ENCODE assay signal across 7 mouse cellular contexts in genomic region chr14:119857338-119858291, GRCm38 (mm10).
DNase-seq lines count a peak whose midpoint lies in the region; ATAC-seq and TF ChIP-seq lines count a peak whose summit lies in the region.

No protein-coding gene starts in this region.

- no peak overlapping the region for H3K4me3 ChIP-seq in liver, embryonic 12.5 days
- no peak overlapping the region for H3K4me3 ChIP-seq in liver, postnatal 0 days (ENCODE audit: low read depth, low read length)
- H3K4me3 ChIP-seq in hindbrain, embryonic 13.5 days, result peak overlapping the region; percentile 15; the same call in 1 of the 2 replicates
- no peak overlapping the region for H3K4me3 ChIP-seq in stomach, embryonic 16.5 days (replicated peaks; ENCODE audit: low read length)

- ATAC-seq in liver, embryonic 12.5 days, result no peak
- ATAC-seq in liver, postnatal 0 days, result no peak
- ATAC-seq in hindbrain, embryonic 13.5 days (ENCODE audit: low FRiP score), result peak; percentile 87
- ATAC-seq in stomach, embryonic 16.5 days (ENCODE audit: insufficient read depth, low FRiP score), result no peak

- H3K27me3 ChIP-seq in liver, embryonic 12.5 days (replicated peaks), result no peaks in the 10 kb centered on the region
- H3K27me3 ChIP-seq in liver, postnatal 0 days (ENCODE audit: insufficient read depth, low read length), result no peaks in the 10 kb centered on the region
- H3K27me3 ChIP-seq in hindbrain, embryonic 13.5 days, result 0 out of 2 replicates have a peak, but pooled peaks cover 4% of the 10 kb centered on the region
- H3K27me3 ChIP-seq in stomach, embryonic 16.5 days (ENCODE audit: control insufficient read depth, insufficient read depth, low read length), result no peaks in the 10 kb centered on the region; the same call in 1 of the 2 replicates

- no peaks in the 10 kb centered on the region for H3K36me3 ChIP-seq in liver, embryonic 12.5 days
- no peaks in the 10 kb centered on the region for H3K36me3 ChIP-seq in liver, postnatal 0 days (replicated peaks; ENCODE audit: insufficient read depth, low read length)
- no peaks in the 10 kb centered on the region for H3K36me3 ChIP-seq in hindbrain, embryonic 13.5 days
- H3K36me3 ChIP-seq in stomach, embryonic 16.5 days (ENCODE audit: control insufficient read depth, insufficient read depth, low read length), result no peaks in the 10 kb centered on the region

- TF ChIP-seq CTCF in liver, postnatal 0 days (IDR thresholded peaks at IDR 0.05; ENCODE audit: low read depth), result no peak

- 59% methylated on average over 23 of the region's 23 CpGs for WGBS in liver, embryonic 12.5 days (ENCODE audit: insufficient replicate concordance)
- WGBS in liver, postnatal 0 days (ENCODE audit: insufficient replicate concordance), result 64% methylated on average over 23 of the region's 23 CpGs
- 50% methylated on average over 23 of the region's 23 CpGs for WGBS in hindbrain, embryonic 13.5 days
- 55% methylated on average over 23 of the region's 23 CpGs for WGBS in stomach, embryonic 16.5 days

- no peak overlapping the region for H3K27ac ChIP-seq in liver, embryonic 12.5 days
- H3K27ac ChIP-seq in liver, postnatal 0 days (ENCODE audit: low read depth), result no peak overlapping the region
- peak overlapping the region; percentile 79 for H3K27ac ChIP-seq in hindbrain, embryonic 13.5 days
- H3K27ac ChIP-seq in stomach, embryonic 16.5 days (ENCODE audit: low read length), result no peak overlapping the region

- H3K4me1 ChIP-seq in liver, embryonic 12.5 days, result no peaks in the 10 kb centered on the region
- H3K4me1 ChIP-seq in liver, postnatal 0 days (ENCODE audit: insufficient read depth), result no peaks in the 10 kb centered on the region
- H3K4me1 ChIP-seq in hindbrain, embryonic 13.5 days (replicated peaks), result peaks cover 31% of the 10 kb centered on the region
- H3K4me1 ChIP-seq in stomach, embryonic 16.5 days (ENCODE audit: control insufficient read depth, insufficient read depth, low read length), result no peaks in the 10 kb centered on the region

- intact Hi-C loops in left cerebral cortex, postnatal 14 days (cut with DNase I), result loop anchor here (10.0 kb wide), 1 partner anchor 823 kb away; no protein-coding TSS in a partner anchor

- no peak for TF ChIP-seq EP300 in liver, postnatal 0 days (IDR thresholded peaks at IDR 0.05; ENCODE audit: low read depth)

- no peaks in the 10 kb centered on the region for H3K9me3 ChIP-seq in liver, embryonic 12.5 days (replicated peaks)
- no peaks in the 10 kb centered on the region for H3K9me3 ChIP-seq in liver, postnatal 0 days (ENCODE audit: low read length)
- no peaks in the 10 kb centered on the region for H3K9me3 ChIP-seq in hindbrain, embryonic 13.5 days
- no peaks in the 10 kb centered on the region for H3K9me3 ChIP-seq in stomach, embryonic 16.5 days (replicated peaks; ENCODE audit: control insufficient read depth, low read length)

- no peak for DNase-seq in liver, postnatal 0 days
- DNase-seq in left cerebral cortex, postnatal 14 days (ENCODE audit: low spot score in 2 of 2), result peak; percentile 71 to 84
- no peak for DNase-seq in spleen, adult 12 weeks (ENCODE audit: low spot score)
- no peak for DNase-seq in urinary bladder, postnatal 14 days (ENCODE audit: low spot score)

- peak overlapping the region; percentile 8; the same call in 1 of the 2 replicates for H3K4me2 ChIP-seq in liver, embryonic 12.5 days
- no peak overlapping the region for H3K4me2 ChIP-seq in liver, postnatal 0 days (ENCODE audit: low read depth, low read length)
- peak overlapping the region; percentile 43 for H3K4me2 ChIP-seq in hindbrain, embryonic 13.5 days
- H3K4me2 ChIP-seq in stomach, embryonic 16.5 days (ENCODE audit: low read depth, low read length), result peak overlapping the region; percentile 19; the same call in 1 of the 2 replicates

- H3K9ac ChIP-seq in liver, embryonic 12.5 days, result no peak overlapping the region
- no peak overlapping the region for H3K9ac ChIP-seq in liver, postnatal 0 days (replicated peaks)
- H3K9ac ChIP-seq in hindbrain, embryonic 13.5 days, result peak overlapping the region; percentile 56
- H3K9ac ChIP-seq in stomach, embryonic 16.5 days (ENCODE audit: low read length), result no peak overlapping the region; the same call in 1 of the 2 replicates

Comparison
In these comparisons a context has a peak if more than half of its experiments do, and no peak if none do; other contexts are left out.
1. DNase-seq: peak in left cerebral cortex, postnatal 14 days (2 of 2); none in liver, postnatal 0 days (single experiment), spleen, adult 12 weeks (single experiment) and urinary bladder, postnatal 14 days (single experiment).